Mouse (Mus musculus) E14TG2a.4 (cell line): ENCODE data around the gene Rnf157.

ENCODE experiments used
- CTCF ChIP-seq: conservative IDR thresholded peaks from 2 replicates; pipeline ENCODE4 v1.5.1; 2014; ENCODE audit warnings: low read length
- POU5F1 ChIP-seq: IDR thresholded peaks from 2 replicates; pipeline ENCODE4 v1.6.1; 2014; ENCODE audit warnings: low read length, borderline replicate concordance

GRCm38 (mm10) chr11:116290556-116290955 is 122.3 kb downstream of the Rnf157 start:
- no peak for TF ChIP-seq CTCF
- TF ChIP-seq POU5F1 = no peak
